Mouse (Mus musculus): Measurements from ENCODE around the gene Smim6.

DNA sequence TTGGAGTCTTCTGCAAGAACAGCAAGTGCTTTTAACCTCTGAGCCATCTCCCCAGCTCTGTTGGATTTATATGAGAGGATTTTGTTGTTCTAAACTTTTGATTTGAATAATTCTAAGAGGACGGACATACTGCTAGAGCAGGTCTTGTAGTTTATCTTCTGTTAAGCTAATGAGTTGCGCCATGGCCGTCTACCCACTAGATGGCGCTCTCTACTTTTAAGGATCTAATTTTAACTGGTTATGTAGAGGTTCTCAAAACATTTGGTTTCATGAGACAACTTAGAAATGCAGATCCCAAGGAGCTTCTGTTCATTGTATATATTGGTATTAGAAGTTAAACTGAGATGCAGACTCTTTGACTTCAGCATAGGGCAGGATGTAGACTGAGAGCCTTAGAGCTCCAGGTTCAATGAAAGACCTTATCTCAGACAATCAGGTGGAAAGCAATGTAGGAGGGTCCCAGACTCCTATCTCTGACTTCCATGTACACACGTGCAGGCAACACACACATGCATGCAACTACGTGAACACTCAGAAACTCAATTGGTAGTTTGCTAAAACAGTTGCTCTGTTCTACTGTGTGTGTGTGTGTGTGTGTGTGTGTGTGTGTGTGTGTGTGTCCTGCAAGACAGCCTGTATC is 28.0 kb downstream of the Smim6 start:
- peak; percentile 46; the same call in 1 of the 2 replicates for TF ChIP-seq CTCF (IDR thresholded peaks at IDR 0.05; ENCODE audit: low read depth, low read length)
- TF ChIP-seq GATA1 (IDR thresholded peaks at IDR 0.05; ENCODE audit: borderline replicate concordance, low read length), result no peak

Data from G1E (cell line).